Mouse (Mus musculus): ENCODE results near the gene Rabgef1. TPM values are rescaled to one million over a fixed set of nuclear protein-coding genes. Genes with fewer than 3 reads are reported as not detected.

The Rabgef1 gene
- polyA plus RNA-seq, 1 experiment from 2014 or later = 28.6 TPM

GRCm38 (mm10) chr5:130193760-130194159, 22.2 kb downstream of the Rabgef1 start:
- Histone ChIP-seq H3K4me2 (replicated peaks; ENCODE audit: low read depth, low read length) (no peak overlapping the region), H3K9me3 (ENCODE audit: control insufficient read depth, low read length) (no peaks in the 10 kb centered on the region), H3K27me3 (ENCODE audit: control insufficient read depth, insufficient read depth, low read length) (no peaks in the 10 kb centered on the region), H3K27ac (ENCODE audit: low read depth, low read length) (no peak overlapping the region), H3K9ac (ENCODE audit: low read depth, low read length) (no peak overlapping the region), H3K4me1 (replicated peaks; ENCODE audit: control insufficient read depth, insufficient read depth, low read length) (no peaks in the 10 kb centered on the region), H3K4me3 (ENCODE audit: low read depth, low read length) (no peak overlapping the region), H3K36me3 (ENCODE audit: control insufficient read depth, insufficient read depth, low read length) (0 out of 2 replicates have a peak, but pooled peaks cover 12% of the 10 kb centered on the region)
- 88% methylated on average over 3 of the region's 3 CpGs for WGBS
- ATAC-seq (ENCODE audit: low FRiP score) (no peak), DNase-seq (ENCODE audit: low spot score) (no peak)

- 0 out of 2 replicates have a peak, but pooled peaks cover 8% of the 10 kb centered on the region for H3K36me3 ChIP-seq (ENCODE audit: control insufficient read depth, insufficient read depth, low read length)
Measured at GRCm38 (mm10) chr5:130196307-130196706, 24.7 kb downstream of the Rabgef1 start.

GRCm38 (mm10) chr5:130197454-130197853, 25.9 kb downstream of the Rabgef1 start:
- 0 out of 2 replicates have a peak, but pooled peaks cover 8% of the 10 kb centered on the region for H3K36me3 ChIP-seq (ENCODE audit: control insufficient read depth, insufficient read depth, low read length)
- 88% methylated on average over 3 of the region's 3 CpGs for WGBS
- H3K4me1 ChIP-seq (replicated peaks; ENCODE audit: control insufficient read depth, insufficient read depth, low read length) = no peaks in the 10 kb centered on the region

More at GRCm38 (mm10) chr5:130196307-130196706, 24.7 kb downstream of the Rabgef1 start:
- no peak overlapping the region for H3K4me2 ChIP-seq (replicated peaks; ENCODE audit: low read depth, low read length)
- H3K27me3 ChIP-seq (ENCODE audit: control insufficient read depth, insufficient read depth, low read length) = no peaks in the 10 kb centered on the region
- no peak overlapping the region for H3K9ac ChIP-seq (ENCODE audit: low read depth, low read length)
- no peaks in the 10 kb centered on the region for H3K4me1 ChIP-seq (replicated peaks; ENCODE audit: control insufficient read depth, insufficient read depth, low read length)
- 100% methylated on average over 1 of the region's 1 CpGs for WGBS
- ATAC-seq (ENCODE audit: low FRiP score) (no peak), DNase-seq (ENCODE audit: low spot score) (no peak)
- H3K4me3 ChIP-seq (ENCODE audit: low read depth, low read length) = no peak overlapping the region
- no peaks in the 10 kb centered on the region for H3K9me3 ChIP-seq (ENCODE audit: control insufficient read depth, low read length)
- no peak overlapping the region for H3K27ac ChIP-seq (ENCODE audit: low read depth, low read length)

GRCm38 (mm10) chr5:130197981-130198380, 26.4 kb downstream of the Rabgef1 start:
- ATAC-seq (ENCODE audit: low FRiP score) (no peak), DNase-seq (ENCODE audit: low spot score) (no peak)
- Histone ChIP-seq H3K9me3 (ENCODE audit: control insufficient read depth, low read length) (no peaks in the 10 kb centered on the region), H3K4me2 (replicated peaks; ENCODE audit: low read depth, low read length) (no peak overlapping the region), H3K4me1 (replicated peaks; ENCODE audit: control insufficient read depth, insufficient read depth, low read length) (no peaks in the 10 kb centered on the region), H3K36me3 (ENCODE audit: control insufficient read depth, insufficient read depth, low read length) (0 out of 2 replicates have a peak, but pooled peaks cover 8% of the 10 kb centered on the region), H3K27ac (ENCODE audit: low read depth, low read length) (no peak overlapping the region), H3K9ac (ENCODE audit: low read depth, low read length) (no peak overlapping the region), H3K4me3 (ENCODE audit: low read depth, low read length) (no peak overlapping the region), H3K27me3 (ENCODE audit: control insufficient read depth, insufficient read depth, low read length) (no peaks in the 10 kb centered on the region)
- WGBS = 93% methylated on average over 7 of the region's 7 CpGs

More at GRCm38 (mm10) chr5:130197454-130197853, 25.9 kb downstream of the Rabgef1 start:
- Histone ChIP-seq H3K9ac (ENCODE audit: low read depth, low read length) (no peak overlapping the region), H3K27ac (ENCODE audit: low read depth, low read length) (no peak overlapping the region), H3K4me2 (replicated peaks; ENCODE audit: low read depth, low read length) (no peak overlapping the region), H3K27me3 (ENCODE audit: control insufficient read depth, insufficient read depth, low read length) (no peaks in the 10 kb centered on the region), H3K9me3 (ENCODE audit: control insufficient read depth, low read length) (no peaks in the 10 kb centered on the region), H3K4me3 (ENCODE audit: low read depth, low read length) (no peak overlapping the region)
- DNase-seq (ENCODE audit: low spot score) (no peak), ATAC-seq (ENCODE audit: low FRiP score) (no peak)

- 0 out of 2 replicates have a peak, but pooled peaks cover 8% of the 10 kb centered on the region for H3K36me3 ChIP-seq (ENCODE audit: control insufficient read depth, insufficient read depth, low read length)
- WGBS = 89% methylated on average over 10 of the region's 10 CpGs
- H3K4me2 ChIP-seq (replicated peaks; ENCODE audit: low read depth, low read length) = no peak overlapping the region
- H3K9ac ChIP-seq (ENCODE audit: low read depth, low read length) = no peak overlapping the region
- H3K4me1 ChIP-seq (replicated peaks; ENCODE audit: control insufficient read depth, insufficient read depth, low read length) = no peaks in the 10 kb centered on the region
- DNase-seq (ENCODE audit: low spot score) (no peak), ATAC-seq (ENCODE audit: low FRiP score) (no peak)
- no peak overlapping the region for H3K27ac ChIP-seq (ENCODE audit: low read depth, low read length)
- H3K4me3 ChIP-seq (ENCODE audit: low read depth, low read length) = no peak overlapping the region
- no peaks in the 10 kb centered on the region for H3K27me3 ChIP-seq (ENCODE audit: control insufficient read depth, insufficient read depth, low read length)
- H3K9me3 ChIP-seq (ENCODE audit: control insufficient read depth, low read length) = no peaks in the 10 kb centered on the region
Measured at GRCm38 (mm10) chr5:130200233-130201029, 28.8 kb downstream of the Rabgef1 start.

GRCm38 (mm10) chr5:130203948-130204347, 32.4 kb downstream of the Rabgef1 start:
- Histone ChIP-seq H3K9ac (ENCODE audit: low read depth, low read length) (no peak overlapping the region), H3K36me3 (ENCODE audit: control insufficient read depth, insufficient read depth, low read length) (peaks cover 2% of the 10 kb centered on the region; the same call in 1 of the 2 replicates), H3K4me3 (ENCODE audit: low read depth, low read length) (no peak overlapping the region), H3K9me3 (ENCODE audit: control insufficient read depth, low read length) (no peaks in the 10 kb centered on the region), H3K4me2 (replicated peaks; ENCODE audit: low read depth, low read length) (no peak overlapping the region), H3K4me1 (replicated peaks; ENCODE audit: control insufficient read depth, insufficient read depth, low read length) (no peaks in the 10 kb centered on the region), H3K27ac (ENCODE audit: low read depth, low read length) (no peak overlapping the region), H3K27me3 (ENCODE audit: control insufficient read depth, insufficient read depth, low read length) (no peaks in the 10 kb centered on the region)
- 89% methylated on average over 4 of the region's 4 CpGs for WGBS
- no peak for ATAC-seq (ENCODE audit: low FRiP score)
- no peak for DNase-seq (ENCODE audit: low spot score)

- Histone ChIP-seq H3K9ac (ENCODE audit: low read depth, low read length) (no peak overlapping the region), H3K4me3 (ENCODE audit: low read depth, low read length) (no peak overlapping the region), H3K27ac (ENCODE audit: low read depth, low read length) (no peak overlapping the region), H3K4me1 (replicated peaks; ENCODE audit: control insufficient read depth, insufficient read depth, low read length) (no peaks in the 10 kb centered on the region), H3K9me3 (ENCODE audit: control insufficient read depth, low read length) (no peaks in the 10 kb centered on the region), H3K36me3 (ENCODE audit: control insufficient read depth, insufficient read depth, low read length) (peaks cover 4% of the 10 kb centered on the region; the same call in 1 of the 2 replicates), H3K4me2 (replicated peaks; ENCODE audit: low read depth, low read length) (no peak overlapping the region), H3K27me3 (ENCODE audit: control insufficient read depth, insufficient read depth, low read length) (no peaks in the 10 kb centered on the region)
- 86% methylated on average over 6 of the region's 6 CpGs for WGBS
- no peak for ATAC-seq (ENCODE audit: low FRiP score)
- DNase-seq (ENCODE audit: low spot score) = no peak
Measured at GRCm38 (mm10) chr5:130204560-130204959, 33.0 kb downstream of the Rabgef1 start.

- no peaks in the 10 kb centered on the region for H3K27me3 ChIP-seq (ENCODE audit: control insufficient read depth, insufficient read depth, low read length)
- H3K4me3 ChIP-seq (ENCODE audit: low read depth, low read length) = no peak overlapping the region
- no peak for DNase-seq (ENCODE audit: low spot score)
- no peak overlapping the region for H3K9ac ChIP-seq (ENCODE audit: low read depth, low read length)
- no peak overlapping the region for H3K27ac ChIP-seq (ENCODE audit: low read depth, low read length)
- ATAC-seq (ENCODE audit: low FRiP score) = no peak
- no peaks in the 10 kb centered on the region for H3K9me3 ChIP-seq (ENCODE audit: control insufficient read depth, low read length)
- no peaks in the 10 kb centered on the region for H3K4me1 ChIP-seq (replicated peaks; ENCODE audit: control insufficient read depth, insufficient read depth, low read length)
- H3K4me2 ChIP-seq (replicated peaks; ENCODE audit: low read depth, low read length) = no peak overlapping the region
- WGBS = 89% methylated on average over 3 of the region's 3 CpGs
- H3K36me3 ChIP-seq (ENCODE audit: control insufficient read depth, insufficient read depth, low read length) = peaks cover 4% of the 10 kb centered on the region; the same call in 1 of the 2 replicates
Measured at GRCm38 (mm10) chr5:130205441-130206023, 33.9 kb downstream of the Rabgef1 start.

Data from hindbrain, embryonic 11.5 days (tissue).